In the genomic region with DNA sequence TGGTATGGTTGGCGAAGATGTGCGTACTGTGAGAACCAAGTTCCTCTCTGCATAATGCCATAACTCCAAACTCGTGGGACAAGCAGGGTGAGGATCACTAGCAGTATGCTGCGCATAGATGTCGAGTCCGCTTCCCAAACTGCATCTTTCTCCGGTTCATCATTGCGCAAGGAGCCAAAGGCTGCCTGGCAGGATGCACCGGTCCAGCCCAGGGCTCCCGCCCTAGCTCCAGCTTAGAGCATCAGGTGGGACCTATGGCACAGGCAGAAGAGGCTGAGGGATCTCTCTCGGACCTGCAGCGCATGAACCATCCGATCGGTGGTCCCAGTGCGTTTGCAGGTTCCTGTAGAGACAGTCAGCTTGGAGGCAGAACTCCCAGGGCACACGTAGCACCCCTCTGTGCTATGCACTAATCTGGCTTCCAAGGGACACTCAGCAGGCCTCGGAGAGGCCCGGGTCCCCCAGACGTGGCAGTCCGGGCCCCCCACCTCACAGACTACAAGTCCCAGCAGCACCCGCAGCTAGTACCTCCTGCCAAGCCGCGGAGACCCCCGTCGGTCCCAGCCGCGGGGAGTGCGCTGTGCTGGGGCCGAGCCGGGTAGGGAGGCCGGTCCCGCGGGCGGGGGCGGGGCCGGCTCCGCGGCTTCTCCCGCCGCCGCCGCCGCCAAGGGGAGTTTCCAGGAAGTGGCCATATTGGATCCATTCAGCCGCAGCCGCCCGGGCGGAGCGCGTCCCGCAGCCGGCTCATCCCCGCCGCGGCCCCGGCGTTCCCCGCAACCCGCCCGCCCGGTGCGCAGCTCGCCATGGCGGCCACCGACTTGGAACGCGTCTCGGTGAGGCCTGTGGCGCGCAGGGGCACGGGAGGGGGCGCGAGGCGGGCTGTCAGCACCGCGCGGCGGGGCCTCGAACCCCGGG, we compare ENCODE assay signal across 8 mouse cellular contexts. TPM values are rescaled to one million over a fixed set of nuclear protein-coding genes. Genes with fewer than 3 reads are reported as not detected.
DNase-seq lines count a peak whose midpoint lies in the region; ATAC-seq lines count a peak whose summit lies in the region.

A gene (plus strand): TSS at position 51 of the 915 bp plus-strand sequence.

- peak within 1 kb of the TSS; percentile 80 for H3K9ac ChIP-seq in hindbrain, embryonic 11.5 days (ENCODE audit: low read depth, low read length)

- no peaks in the 10 kb centered on the region for H3K9me3 ChIP-seq in hindbrain, embryonic 11.5 days (ENCODE audit: control insufficient read depth, low read length)

- H3K27me3 ChIP-seq in hindbrain, embryonic 11.5 days (ENCODE audit: control insufficient read depth, insufficient read depth, low read length) = peaks cover 15% of the 10 kb centered on the region

- WGBS in hindbrain, embryonic 11.5 days = 3% methylated on average over 78 of the region's 79 CpGs

- peak within 1 kb of the TSS; percentile 79 for H3K4me3 ChIP-seq in hindbrain, embryonic 11.5 days (ENCODE audit: low read depth, low read length)

- H3K4me1 ChIP-seq in hindbrain, embryonic 11.5 days (replicated peaks; ENCODE audit: control insufficient read depth, insufficient read depth, low read length) = peaks cover 3% of the 10 kb centered on the region

- no peak within 1 kb of the TSS for H3K27ac ChIP-seq in hindbrain, embryonic 11.5 days (ENCODE audit: low read depth, low read length)

- ATAC-seq in activated CD4-positive, CD25-positive, alpha-beta regulatory T cell, adult 4 months = peak; percentile 52
- ATAC-seq in hindbrain, embryonic 11.5 days (ENCODE audit: low FRiP score) = peak; percentile 80

- peak; percentile 85 for DNase-seq in cerebellum, adult 9-11 months
- DNase-seq in frontal cortex, postnatal 14 days (ENCODE audit: low spot score in 2 of 2) = peak; percentile 59 to 62
- peak; percentile 69 for DNase-seq in hindbrain, embryonic 11.5 days (ENCODE audit: low spot score)
- DNase-seq in layer of hippocampus, postnatal 36 days = peak; percentile 67 to 75
- peak; percentile 69 for DNase-seq in lung, postnatal 36 days
- peak; percentile 46 for DNase-seq in retina, postnatal 7 days (ENCODE audit: low read depth, low spot score)
- peak; percentile 62 to 66 for DNase-seq in urinary bladder, postnatal 36 days (ENCODE audit: low spot score in 2 of 2)

- peak within 1 kb of the TSS; percentile 84 for H3K4me2 ChIP-seq in hindbrain, embryonic 11.5 days (replicated peaks; ENCODE audit: low read depth, low read length)

- no peaks in the 10 kb centered on the region for H3K36me3 ChIP-seq in hindbrain, embryonic 11.5 days (ENCODE audit: control insufficient read depth, insufficient read depth, low read length)

RNA-seq across cellular contexts. Expression of the gene that starts here (rescaled TPM):
- 1 to 10 TPM; 1.0 to 1.4 TPM for polyA plus RNA-seq in activated CD4-positive, CD25-positive, alpha-beta regulatory T cell, adult 4 months (2017; shearing (Covaris generic))
- polyA plus RNA-seq in hindbrain, embryonic 11.5 days (2014; fragmentation: Nextera tagmentation; extraction: Ambion mirVana) = 13.5 and 15.8 TPM in 2 replicates
- total RNA-seq in layer of hippocampus, postnatal 36 days (2021) = 100 to 1,000 TPM; 256 to 257 TPM
